Mouse (Mus musculus) midbrain, embryonic 14.5 days (tissue): ENCODE data around the gene Map4k4. TPM values are rescaled to one million over a fixed set of nuclear protein-coding genes. Genes with fewer than 3 reads are reported as not detected.

Experiments used
- ATAC-seq: fragments of 200-750 bp; cut with Nextera tagmentation; 2 replicates; pipeline ENCODE4 v1.8.0; 2017; ENCODE audit warnings: moderate number of reproducible peaks, moderate library complexity; ENCODE audit not compliant: low FRiP score, low TSS enrichment
- DNase-seq: peaks from one replicate; pipeline ENCODE4 v3.0.0-alpha.2; 2015
- H3K27ac ChIP-seq: fragments of 300-500 bp; sonication (generic); replicated peaks from 2 replicates; pipeline ENCODE4 v1.5.1; 2014; ENCODE audit warnings: mild to moderate bottlenecking, low read depth, low read length, moderate library complexity
- H3K27me3 ChIP-seq: fragments of 300-500 bp; sonication (generic); 2 replicates; pipeline ENCODE4 v1.6.1; 2014; ENCODE audit warnings: low read length, control low read depth, mixed read lengths; ENCODE audit not compliant: control insufficient read depth, insufficient read depth
- H3K36me3 ChIP-seq: fragments of 300-500 bp; sonication (generic); 2 replicates; pipeline ENCODE4 v1.6.1; 2014; ENCODE audit warnings: low read length, control low read depth; ENCODE audit not compliant: control insufficient read depth, insufficient read depth
- H3K4me1 ChIP-seq: fragments of 300-500 bp; sonication (generic); 2 replicates; pipeline ENCODE4 v1.6.1; 2014; ENCODE audit warnings: mild to moderate bottlenecking, antibody characterized with exemption, low read length, control low read depth; ENCODE audit not compliant: control insufficient read depth, insufficient read depth
- H3K4me2 ChIP-seq: fragments of 300-500 bp; sonication (generic); 2 replicates; pipeline ENCODE4 v1.6.1; 2014; ENCODE audit warnings: mild to moderate bottlenecking, low read length, moderate library complexity
- H3K4me3 ChIP-seq: fragments of 300-500 bp; sonication (generic); replicated peaks from 2 replicates; pipeline ENCODE4 v1.5.1; 2014; ENCODE audit warnings: low read depth, low read length
- H3K9ac ChIP-seq: fragments of 300-500 bp; sonication (generic); replicated peaks from 2 replicates; pipeline ENCODE4 v1.6.1; 2014; ENCODE audit warnings: mild to moderate bottlenecking, low read length, moderate library complexity
- H3K9me3 ChIP-seq: fragments of 300-500 bp; sonication (generic); 2 replicates; pipeline ENCODE4 v1.6.1; 2016; ENCODE audit warnings: low read length, control low read depth, mixed read lengths; ENCODE audit not compliant: control insufficient read depth
- WGBS: fragments of 180-500 bp; shearing (Covaris S2); extraction: QIAGEN DNeasy Blood & Tissue Kit; methylation state at CpG from one replicate; pipeline ENCODE4 v1.1.7; 2014; 5-methylcytosine and 5-hydroxymethylcytosine counted together
- polyA plus RNA-seq: library from polyadenylated mRNA; unstranded; fragments of >200 nt; fragmentation: Nextera tagmentation; extraction: Ambion mirVana; gene quantifications from 2 replicates; pipeline ENCODE4 v1.2.1, GENCODE M21; 2014

The Map4k4 gene
- polyA plus RNA-seq, 1 experiment from 2014 or later = 56.7 TPM

DNA sequence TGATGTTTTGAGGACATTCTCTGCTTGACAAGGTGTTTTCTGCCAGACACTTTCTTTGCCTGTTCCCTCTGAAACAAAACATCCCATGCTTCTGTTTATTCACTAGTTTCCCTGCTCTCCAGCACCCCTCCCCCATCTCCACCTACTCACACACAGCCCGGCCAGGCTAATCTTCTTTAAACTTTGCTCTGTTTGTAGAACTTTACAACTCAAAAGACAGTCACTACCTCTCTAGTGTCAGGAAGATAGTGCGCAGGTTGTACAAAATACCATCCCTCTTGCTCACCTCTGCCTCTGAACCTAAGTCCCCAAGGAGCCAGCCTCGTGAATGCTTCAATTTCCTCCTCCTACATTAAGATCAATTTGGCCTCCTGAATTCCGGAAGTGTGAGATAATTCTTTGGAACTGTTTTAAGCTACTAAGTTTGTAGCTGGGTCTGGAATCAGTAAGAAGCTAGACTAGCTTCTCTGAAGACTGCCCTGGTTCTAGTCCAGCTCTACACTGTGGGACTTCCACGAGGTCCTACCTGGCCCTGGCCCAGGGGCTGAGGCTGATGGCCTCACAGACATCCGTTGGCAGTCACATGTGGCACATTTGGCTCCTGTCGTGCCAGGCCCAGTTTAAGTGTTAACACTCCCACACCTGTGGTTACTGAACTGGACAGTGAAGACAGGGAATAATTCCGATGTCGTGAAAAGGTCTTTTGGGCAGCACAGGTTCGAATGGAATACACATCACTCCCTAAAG, 31.7 kb upstream of the Map4k4 start:
- no peak for ATAC-seq

DNA sequence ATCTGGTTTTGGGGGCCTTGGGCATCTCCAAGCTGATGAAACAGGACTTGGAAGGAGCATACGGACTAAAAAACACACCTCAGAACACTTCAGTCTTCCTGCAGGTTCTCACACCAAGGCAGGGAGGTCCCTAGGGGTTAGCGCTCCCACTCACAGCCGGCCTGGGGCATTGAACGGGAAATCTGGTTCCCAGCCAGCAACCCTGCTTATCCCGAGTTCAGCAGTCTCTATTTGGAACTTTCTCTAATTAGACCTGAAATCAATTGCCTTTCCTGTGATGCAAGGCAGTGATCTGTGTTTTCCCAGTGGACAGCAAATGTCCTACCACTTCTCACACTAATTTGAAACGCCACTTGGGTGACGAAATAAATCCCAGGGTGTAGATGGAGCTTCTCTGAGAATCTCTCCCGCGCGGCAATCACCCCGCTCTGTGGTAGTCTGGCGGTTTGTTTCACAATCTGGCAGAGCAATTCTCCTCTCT, 31.0 kb upstream of the Map4k4 start:
- H3K36me3 ChIP-seq = no peaks in the 10 kb centered on the region
- H3K4me1 ChIP-seq = 0 out of 2 replicates have a peak, but pooled peaks cover 10% of the 10 kb centered on the region
- DNase-seq = peak; percentile 51
- no peaks in the 10 kb centered on the region for H3K27me3 ChIP-seq
- no peak for ATAC-seq
- H3K27ac ChIP-seq = 0 out of 2 replicates have a peak overlapping the region, but pooled peaks have one; percentile 32
- 55% methylated on average over 12 of the region's 12 CpGs for WGBS
- no peak overlapping the region for H3K4me2 ChIP-seq
- H3K9ac ChIP-seq = no peak overlapping the region
- H3K9me3 ChIP-seq = no peaks in the 10 kb centered on the region
- H3K4me3 ChIP-seq = no peak overlapping the region

More for the DNA sequence above, 31.7 kb upstream of the Map4k4 start:
- Histone ChIP-seq H3K27ac (no peak overlapping the region), H3K27me3 (no peaks in the 10 kb centered on the region), H3K4me3 (no peak overlapping the region), H3K9me3 (no peaks in the 10 kb centered on the region), H3K4me2 (no peak overlapping the region), H3K4me1 (0 out of 2 replicates have a peak, but pooled peaks cover 10% of the 10 kb centered on the region), H3K36me3 (no peaks in the 10 kb centered on the region), H3K9ac (no peak overlapping the region)
- WGBS = 69% methylated on average over 10 of the region's 10 CpGs
- no peak for DNase-seq

GRCm38 (mm10) chr1:39877981-39878380, 22.7 kb upstream of the Map4k4 start:
- Histone ChIP-seq H3K9ac (no peak overlapping the region), H3K27me3 (no peaks in the 10 kb centered on the region), H3K4me3 (no peak overlapping the region), H3K9me3 (no peaks in the 10 kb centered on the region), H3K27ac (no peak overlapping the region), H3K4me1 (no peaks in the 10 kb centered on the region), H3K4me2 (no peak overlapping the region), H3K36me3 (no peaks in the 10 kb centered on the region)
- WGBS = 85% methylated on average over 3 of the region's 3 CpGs
- DNase-seq (no peak), ATAC-seq (no peak)

GRCm38 (mm10) chr1:39882505-39882904, 18.2 kb upstream of the Map4k4 start:
- no peak overlapping the region for H3K4me3 ChIP-seq
- peaks cover 2% of the 10 kb centered on the region; the same call in 1 of the 2 replicates for H3K4me1 ChIP-seq
- no peak overlapping the region for H3K4me2 ChIP-seq
- H3K9me3 ChIP-seq = no peaks in the 10 kb centered on the region
- no peak for ATAC-seq
- no peaks in the 10 kb centered on the region for H3K27me3 ChIP-seq
- no peak overlapping the region for H3K27ac ChIP-seq
- H3K9ac ChIP-seq = no peak overlapping the region
- 94% methylated on average over 4 of the region's 4 CpGs for WGBS
- DNase-seq = no peak
- H3K36me3 ChIP-seq = no peaks in the 10 kb centered on the region

DNA sequence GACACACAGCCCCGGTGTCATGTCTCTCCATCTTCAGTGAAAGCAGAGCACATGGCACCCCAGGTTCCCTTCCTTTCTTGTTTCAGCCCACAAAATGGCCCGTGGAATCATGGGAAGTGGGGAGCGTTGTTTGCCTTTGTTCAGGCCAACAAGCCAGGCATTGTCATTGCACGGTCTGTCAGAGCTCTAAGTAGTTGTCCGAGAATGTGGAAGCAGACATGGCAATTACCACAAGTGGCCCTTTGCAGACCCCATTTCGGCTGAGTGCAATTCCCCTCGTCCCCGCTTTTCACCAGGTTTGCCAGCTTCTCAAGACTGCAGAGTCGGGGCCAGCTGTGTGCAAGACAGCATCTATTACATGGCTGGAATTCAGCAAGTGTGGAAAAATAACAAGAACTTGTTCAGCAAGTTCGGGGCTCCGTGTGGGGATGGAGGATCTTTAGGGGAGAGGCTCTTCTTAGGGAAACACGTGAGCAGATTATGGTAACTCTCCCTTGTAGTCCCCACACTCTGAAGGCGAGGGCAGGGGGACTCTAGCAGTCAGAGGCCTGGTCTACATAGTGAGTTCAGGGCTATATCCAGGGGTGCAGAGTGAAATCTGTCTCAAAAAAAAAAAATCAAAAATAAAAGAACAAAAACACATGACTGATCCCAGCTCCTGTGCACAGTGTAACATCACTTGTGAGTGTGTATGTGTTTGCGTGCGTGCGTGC, 15.8 kb upstream of the Map4k4 start:
- no peaks in the 10 kb centered on the region for H3K36me3 ChIP-seq
- no peak overlapping the region for H3K27ac ChIP-seq
- peaks cover 2% of the 10 kb centered on the region; the same call in 1 of the 2 replicates for H3K4me1 ChIP-seq
- 0 out of 2 replicates have a peak overlapping the region, but pooled peaks have one; percentile 11 for H3K4me2 ChIP-seq
- H3K4me3 ChIP-seq = no peak overlapping the region
- ATAC-seq = no peak
- no peak overlapping the region for H3K9ac ChIP-seq
- no peaks in the 10 kb centered on the region for H3K9me3 ChIP-seq
- H3K27me3 ChIP-seq = no peaks in the 10 kb centered on the region
- WGBS = 31% methylated on average over 16 of the region's 16 CpGs
- peak; percentile 46 for DNase-seq

- H3K9ac ChIP-seq = no peak overlapping the region
- no peak overlapping the region for H3K4me3 ChIP-seq
- H3K9me3 ChIP-seq = no peaks in the 10 kb centered on the region
- WGBS = 60% methylated on average over 1 of the region's 1 CpGs
- ATAC-seq (no peak), DNase-seq (no peak)
- no peaks in the 10 kb centered on the region for H3K27me3 ChIP-seq
- no peak overlapping the region for H3K4me2 ChIP-seq
- H3K27ac ChIP-seq = no peak overlapping the region
- H3K36me3 ChIP-seq = no peaks in the 10 kb centered on the region
- H3K4me1 ChIP-seq = peaks cover 2% of the 10 kb centered on the region; the same call in 1 of the 2 replicates
These were observed 12.7 kb upstream of the Map4k4 start for GRCm38 (mm10) chr1:39887997-39888396.

- no peak overlapping the region for H3K4me2 ChIP-seq
- no peak overlapping the region for H3K9ac ChIP-seq
- peaks cover 2% of the 10 kb centered on the region; the same call in 1 of the 2 replicates for H3K4me1 ChIP-seq
- H3K4me3 ChIP-seq = no peak overlapping the region
- 93% methylated on average over 8 of the region's 8 CpGs for WGBS
- H3K27me3 ChIP-seq = no peaks in the 10 kb centered on the region
- no peak for ATAC-seq
- no peaks in the 10 kb centered on the region for H3K36me3 ChIP-seq
- no peak for DNase-seq
- H3K9me3 ChIP-seq = no peaks in the 10 kb centered on the region
- no peak overlapping the region for H3K27ac ChIP-seq
These were observed 11.3 kb upstream of the Map4k4 start for GRCm38 (mm10) chr1:39889429-39889828.

DNA sequence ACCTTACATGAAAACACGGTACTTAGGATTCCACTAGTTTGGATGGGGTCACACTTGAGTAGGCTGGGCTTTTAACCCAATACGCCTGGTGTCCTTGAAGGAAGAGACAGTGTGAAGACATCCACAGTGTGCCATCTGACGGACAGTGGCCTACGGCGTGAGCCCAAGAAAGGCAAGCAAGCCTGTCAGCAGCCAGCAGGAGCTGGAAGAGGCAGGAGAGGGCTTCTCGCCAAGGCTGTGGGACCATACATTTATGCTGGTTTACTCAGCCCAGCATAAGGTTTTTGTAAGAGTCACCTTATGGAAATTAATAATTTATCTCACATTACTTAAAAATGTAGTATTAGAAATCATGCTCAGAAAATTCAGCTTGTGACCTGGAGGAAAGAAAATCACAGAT, 10.7 kb upstream of the Map4k4 start:
- 77% methylated on average over 6 of the region's 6 CpGs for WGBS
- Histone ChIP-seq H3K9me3 (no peaks in the 10 kb centered on the region), H3K4me2 (no peak overlapping the region), H3K4me3 (no peak overlapping the region), H3K36me3 (no peaks in the 10 kb centered on the region), H3K27me3 (no peaks in the 10 kb centered on the region), H3K9ac (no peak overlapping the region), H3K4me1 (peaks cover 2% of the 10 kb centered on the region; the same call in 1 of the 2 replicates), H3K27ac (no peak overlapping the region)
- no peak for ATAC-seq
- DNase-seq = no peak
